Mouse (Mus musculus) G1E (cell line): ENCODE measurements around the gene Socs3.

ENCODE experiments used
- CTCF ChIP-seq: IDR thresholded peaks from 2 replicates; pipeline ENCODE4 v1.5.1; 2012; ENCODE audit warnings: low read depth, low read length, inconsistent platforms, mixed read lengths
- GATA1 ChIP-seq: IDR thresholded peaks from 2 replicates; pipeline ENCODE4 v1.6.1; 2012; ENCODE audit warnings: borderline replicate concordance, low read length, inconsistent platforms, mixed read lengths
- TAL1 ChIP-seq: conservative IDR thresholded peaks from 2 replicates; pipeline ENCODE4 v1.6.1; 2012; ENCODE audit warnings: low read depth, low read length, inconsistent platforms, mixed read lengths

DNA sequence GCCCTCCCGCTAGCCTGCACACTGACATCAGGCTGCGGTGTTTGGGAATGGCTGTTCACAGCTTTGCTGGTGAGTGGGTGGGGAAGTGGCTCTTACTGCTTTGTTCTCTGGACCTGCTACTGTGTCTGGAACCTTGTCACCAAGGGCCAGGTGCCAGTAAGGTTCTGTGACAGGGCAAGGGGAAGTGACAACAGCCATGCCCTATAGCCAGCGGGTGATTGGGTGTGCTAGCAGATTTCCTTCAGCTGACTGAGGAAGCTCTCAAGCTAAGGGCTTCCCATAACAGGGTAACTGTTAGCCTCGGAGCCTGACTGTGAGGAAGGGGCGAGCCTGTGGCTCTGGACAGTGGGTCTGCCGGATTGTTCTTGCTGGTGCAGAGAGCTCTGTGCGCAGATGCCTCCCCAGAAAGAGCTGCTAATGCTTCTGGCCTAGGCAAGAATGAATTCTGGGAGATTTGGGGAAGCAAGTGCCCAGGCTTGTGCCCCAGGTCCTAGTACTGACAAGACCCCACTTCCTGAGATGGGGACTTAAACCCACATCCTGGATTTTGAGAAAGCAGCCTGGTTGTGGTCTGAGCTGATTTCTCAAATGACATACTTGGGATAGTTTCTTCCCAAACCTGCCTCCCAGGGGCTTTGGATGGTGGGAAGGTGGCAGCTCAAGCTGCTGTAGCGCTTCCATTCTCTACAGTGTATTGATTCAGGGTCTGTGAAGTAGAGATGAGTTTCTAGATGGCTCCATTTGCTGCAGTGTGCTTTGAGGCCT, 45.7 kb upstream of the Socs3 start:
- TF ChIP-seq CTCF (no peak), GATA1 (no peak), TAL1 (no peak)
